8 mouse cellular contexts compared by ENCODE assay signal in the genomic region with DNA sequence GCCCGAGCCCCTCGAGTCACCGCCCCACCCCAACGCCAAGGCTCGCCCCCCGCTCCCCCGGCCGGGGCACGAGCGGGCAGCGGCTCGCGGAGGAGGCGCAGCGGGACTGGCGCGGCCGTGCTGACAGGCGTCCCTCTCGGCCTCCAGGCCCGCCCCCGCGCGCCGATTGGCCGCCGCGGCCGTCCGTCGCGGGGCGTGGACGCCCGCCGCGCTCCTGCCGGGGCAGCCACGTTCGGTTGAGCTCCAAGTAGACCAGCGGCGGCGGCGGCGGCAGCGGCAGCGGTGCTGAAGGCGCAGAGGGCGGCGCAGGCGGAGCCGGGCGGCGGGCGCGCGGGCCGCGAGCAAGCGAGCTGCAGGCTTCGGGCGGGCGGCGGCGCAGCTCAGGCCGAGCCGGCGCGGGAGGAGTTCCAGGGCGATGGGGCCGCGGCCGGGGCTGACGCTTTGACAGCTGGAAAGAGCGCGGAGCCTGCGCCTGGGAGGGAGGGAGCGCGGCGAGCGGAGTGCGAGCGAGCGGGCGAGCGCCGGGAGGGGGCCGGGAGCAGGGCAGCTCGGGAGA. TPM values are rescaled to one million over a fixed set of nuclear protein-coding genes. Genes with fewer than 3 reads are reported as not detected.
DNase-seq lines count a peak whose midpoint lies in the region; ATAC-seq and TF ChIP-seq lines count a peak whose summit lies in the region.

No protein-coding gene starts in this region.

- H3K4me3 ChIP-seq in forebrain, embryonic 12.5 days (replicated peaks), result peak overlapping the region; percentile 100
- H3K4me3 ChIP-seq in heart, postnatal 0 days (ENCODE audit: low read depth, low read length), result peak overlapping the region; percentile 87
- H3K4me3 ChIP-seq in liver, embryonic 16.5 days (ENCODE audit: low read depth, low read length), result peak overlapping the region; percentile 100
- peak overlapping the region; percentile 100 for H3K4me3 ChIP-seq in neural tube, embryonic 13.5 days
- peak overlapping the region; percentile 84 for H3K4me3 ChIP-seq in testis, adult 2 months (ENCODE audit: control insufficient read depth, low read depth, low read length)

- peak overlapping the region; percentile 97 for H3K4me2 ChIP-seq in forebrain, embryonic 12.5 days
- H3K4me2 ChIP-seq in heart, postnatal 0 days (ENCODE audit: low read depth, low read length), result peak overlapping the region; percentile 97
- H3K4me2 ChIP-seq in liver, embryonic 16.5 days (ENCODE audit: low read depth, low read length), result peak overlapping the region; percentile 99
- peak overlapping the region; percentile 98 for H3K4me2 ChIP-seq in neural tube, embryonic 13.5 days

- peak overlapping the region; percentile 100 for H3K9ac ChIP-seq in forebrain, embryonic 12.5 days
- H3K9ac ChIP-seq in heart, postnatal 0 days (replicated peaks; ENCODE audit: low read depth, low read length), result peak overlapping the region; percentile 72
- H3K9ac ChIP-seq in liver, embryonic 16.5 days (ENCODE audit: low read depth, low read length), result peak overlapping the region; percentile 100
- peak overlapping the region; percentile 100 for H3K9ac ChIP-seq in neural tube, embryonic 13.5 days

- TF ChIP-seq CTCF in heart, postnatal 0 days (IDR thresholded peaks at IDR 0.05; ENCODE audit: low read depth), result no peak
- no peak for TF ChIP-seq CTCF in testis, adult 2 months (IDR thresholded peaks at IDR 0.05; ENCODE audit: control insufficient read depth, insufficient read depth, insufficient replicate concordance, low read depth, low read length)

- no peak for TF ChIP-seq EP300 in heart, postnatal 0 days (IDR thresholded peaks at IDR 0.05; ENCODE audit: low read depth)

- ATAC-seq in CD4-positive, CD25-positive, alpha-beta regulatory T cell, adult 4 months, result peak; percentile 68
- peak; percentile 89 for ATAC-seq in forebrain, embryonic 12.5 days (ENCODE audit: low FRiP score)
- peak; percentile 84 for ATAC-seq in heart, postnatal 0 days (ENCODE audit: insufficient read depth, low read depth)
- peak; percentile 84 for ATAC-seq in liver, embryonic 16.5 days (ENCODE audit: low read depth)
- ATAC-seq in neural tube, embryonic 13.5 days (ENCODE audit: low read depth), result peak; percentile 81

- no peaks in the 10 kb centered on the region for H3K27me3 ChIP-seq in forebrain, embryonic 12.5 days
- H3K27me3 ChIP-seq in heart, postnatal 0 days (ENCODE audit: control insufficient read depth, insufficient read depth, low read length), result no peaks in the 10 kb centered on the region
- H3K27me3 ChIP-seq in liver, embryonic 16.5 days (ENCODE audit: control insufficient read depth, insufficient read depth, low read depth, low read length), result no peaks in the 10 kb centered on the region
- no peaks in the 10 kb centered on the region for H3K27me3 ChIP-seq in neural tube, embryonic 13.5 days
- no peaks in the 10 kb centered on the region for H3K27me3 ChIP-seq in testis, adult 2 months (ENCODE audit: control insufficient read depth, insufficient read depth, low read length)

- under 1% methylated on average over 86 of the region's 89 CpGs for WGBS in forebrain, embryonic 12.5 days
- WGBS in heart, postnatal 0 days, result under 1% methylated on average over 55 of the region's 89 CpGs
- WGBS in liver, embryonic 16.5 days (ENCODE audit: insufficient replicate concordance), result under 1% methylated on average over 73 of the region's 89 CpGs
- under 1% methylated on average over 75 of the region's 89 CpGs for WGBS in neural tube, embryonic 13.5 days

- H3K4me1 ChIP-seq in forebrain, embryonic 12.5 days, result peaks cover 62% of the 10 kb centered on the region
- H3K4me1 ChIP-seq in heart, postnatal 0 days (ENCODE audit: control insufficient read depth, insufficient read depth), result peaks cover 46% of the 10 kb centered on the region
- peaks cover 67% of the 10 kb centered on the region for H3K4me1 ChIP-seq in liver, embryonic 16.5 days (ENCODE audit: control insufficient read depth, low read depth, low read length)
- peaks cover 65% of the 10 kb centered on the region for H3K4me1 ChIP-seq in neural tube, embryonic 13.5 days (replicated peaks)
- peaks cover 44% of the 10 kb centered on the region for H3K4me1 ChIP-seq in testis, adult 2 months (ENCODE audit: control insufficient read depth, insufficient read depth, low read length)

- no peak; the same call in 1 of the 2 replicates for TF ChIP-seq POLR2A in testis, adult 2 months (IDR thresholded peaks at IDR 0.05; ENCODE audit: control insufficient read depth, low read depth, low read length)

- H3K9me3 ChIP-seq in forebrain, embryonic 12.5 days, result no peaks in the 10 kb centered on the region
- H3K9me3 ChIP-seq in heart, postnatal 0 days (replicated peaks; ENCODE audit: control insufficient read depth, low read length), result no peaks in the 10 kb centered on the region
- H3K9me3 ChIP-seq in liver, embryonic 16.5 days (replicated peaks; ENCODE audit: control insufficient read depth, low read length), result no peaks in the 10 kb centered on the region
- H3K9me3 ChIP-seq in neural tube, embryonic 13.5 days, result no peaks in the 10 kb centered on the region

- H3K36me3 ChIP-seq in forebrain, embryonic 12.5 days (replicated peaks), result peaks cover 27% of the 10 kb centered on the region
- peaks cover 20% of the 10 kb centered on the region for H3K36me3 ChIP-seq in heart, postnatal 0 days (replicated peaks; ENCODE audit: control insufficient read depth, insufficient read depth, low read length)
- peaks cover 18% of the 10 kb centered on the region for H3K36me3 ChIP-seq in liver, embryonic 16.5 days (ENCODE audit: control insufficient read depth, insufficient read depth)
- peaks cover 30% of the 10 kb centered on the region for H3K36me3 ChIP-seq in neural tube, embryonic 13.5 days
- no peaks in the 10 kb centered on the region for H3K36me3 ChIP-seq in testis, adult 2 months (ENCODE audit: control insufficient read depth, insufficient read depth, low read length)

- H3K27ac ChIP-seq in forebrain, embryonic 12.5 days, result peak overlapping the region; percentile 99
- H3K27ac ChIP-seq in heart, postnatal 0 days (ENCODE audit: low read depth), result peak overlapping the region; percentile 94
- peak overlapping the region; percentile 99 for H3K27ac ChIP-seq in liver, embryonic 16.5 days (ENCODE audit: low read length)
- peak overlapping the region; percentile 100 for H3K27ac ChIP-seq in neural tube, embryonic 13.5 days (replicated peaks)
- H3K27ac ChIP-seq in testis, adult 2 months (ENCODE audit: control insufficient read depth, insufficient read depth, low read depth, low read length), result peak overlapping the region; percentile 23

- DNase-seq in c-Kit-positive CD71-positive TER-119-negative erythroid progenitor cells, embryonic 14.5 days (ENCODE audit: low read depth), result peak; percentile 72
- DNase-seq in heart, postnatal 0 days (ENCODE audit: low spot score), result peak; percentile 86
- DNase-seq in kidney, postnatal 4 days, result peak; percentile 93 to 96

RNA-seq across cellular contexts. Expression of gene Ssbp3, which starts 0.8 kb away (rescaled TPM):
- polyA plus RNA-seq in CD4-positive, CD25-positive, alpha-beta regulatory T cell, adult 4 months (2017; shearing (Covaris generic)), result 10 to 100 TPM; 60.0 to 60.9 TPM
- polyA plus RNA-seq in forebrain, embryonic 12.5 days (2016; fragmentation: Nextera tagmentation; extraction: Ambion mirVana), result 198 and 214 TPM in 2 replicates
- total RNA-seq in heart, postnatal 0 days (2014; rRNA removed; ENCODE audit: low replicate concordance), result 35.6 and 41.1 TPM in 2 replicates
- polyA plus RNA-seq in heart, postnatal 0 days (2015; fragmentation: Nextera tagmentation; extraction: Ambion mirVana), result 25.9 and 29.0 TPM in 2 replicates
- 27.4 and 31.5 TPM in 2 replicates for polyA plus RNA-seq in liver, embryonic 16.5 days (2015; fragmentation: Nextera tagmentation; extraction: Ambion mirVana)
- polyA plus RNA-seq in neural tube, embryonic 13.5 days (2015; fragmentation: Nextera tagmentation; extraction: Ambion mirVana), result 186 and 191 TPM in 2 replicates
- 38.3 and 44.1 TPM in 2 replicates for polyA plus RNA-seq in testis, adult 2 months (2012; rRNA removed)

Comparison
In these comparisons a context has a peak if more than half of its experiments do, and no peak if none do; other contexts are left out.
1. Peak in every context shown above with its lines: DNase-seq, ATAC-seq, H3K4me3 ChIP-seq and H3K27ac ChIP-seq.
2. H3K27ac ChIP-seq: peak in every context shown above with its lines; median percentile 100 in neural tube, embryonic 13.5 days; 99 in forebrain, embryonic 12.5 days; 99 in liver, embryonic 16.5 days; 94 in heart, postnatal 0 days; 23 in testis, adult 2 months.